Mouse (Mus musculus) embryonic fibroblast, embryonic 13.5 days (primary cell): Measurements from ENCODE around the gene Abca13.

Experiments
- CTCF ChIP-seq: IDR thresholded peaks from 2 replicates; pipeline ENCODE4 v1.5.1; 2011; ENCODE audit warnings: mild to moderate bottlenecking, control low read depth, low read length, moderate library complexity, borderline replicate concordance; ENCODE audit not compliant: insufficient read depth
- POLR2A ChIP-seq: IDR thresholded peaks from 2 replicates; pipeline ENCODE4 v1.6.1; 2011; ENCODE audit warnings: low read depth, mild to moderate bottlenecking, control low read depth, low read length, moderate library complexity

GRCm38 (mm10) chr11:9285759-9286158, 94.0 kb downstream of the Abca13 start:
- TF ChIP-seq CTCF: no peak
- TF ChIP-seq POLR2A: no peak
